Mouse (Mus musculus): Measurements from ENCODE around the gene Nek9.
A peak's percentile ranks its signal among the peaks of the same experiment; 100 is the strongest.
"Not testable (repeated sequence)": the region's sequence is repeated elsewhere in the genome, so short reads cannot be mapped to it uniquely, and the experiment has no call there.

Gene Nek9

GRCm38 (mm10) chr12:85290633-85291032 lies 48.5 kb downstream of the Nek9 start:
- no peak for DNase-seq (ENCODE audit: low spot score in 2 of 2)

GRCm38 (mm10) chr12:85289157-85290000 lies 49.8 kb downstream of the Nek9 start:
- peak in 1 of 2 experiments; percentile 26 for DNase-seq (ENCODE audit: low spot score in 2 of 2)

- DNase-seq (ENCODE audit: low spot score in 2 of 2), result peak; percentile 84
Observed at GRCm38 (mm10) chr12:85288486-85289156, 50.5 kb downstream of the Nek9 start, which contains the start of gene Zc2hc1c. Zc2hc1c (plus strand) TSS chr12:85288591.

GRCm38 (mm10) chr12:85287809-85288485 lies 51.2 kb downstream of the Nek9 start, which contains the start of gene Acyp1:
Acyp1 (minus strand) TSS chr12:85288438.
- DNase-seq (ENCODE audit: low spot score in 2 of 2), result no peak

- DNase-seq (ENCODE audit: low spot score in 2 of 2), result no peak
Observed at GRCm38 (mm10) chr12:85286941-85287340, 52.2 kb downstream of the Nek9 start.

GRCm38 (mm10) chr12:85284996-85285395 lies 54.2 kb downstream of the Nek9 start:
- DNase-seq (ENCODE audit: low spot score in 2 of 2), result no peak

GRCm38 (mm10) chr12:85284331-85284730 lies 54.8 kb downstream of the Nek9 start:
- no peak for DNase-seq (ENCODE audit: low spot score in 2 of 2)

- not testable (repeated sequence) for DNase-seq (ENCODE audit: low spot score in 2 of 2)
Observed at GRCm38 (mm10) chr12:85281756-85282155, 57.4 kb downstream of the Nek9 start.

GRCm38 (mm10) chr12:85280845-85281651 lies 58.1 kb downstream of the Nek9 start:
- DNase-seq (ENCODE audit: low spot score in 2 of 2), result no peak

GRCm38 (mm10) chr12:85280105-85280844 lies 58.9 kb downstream of the Nek9 start:
- peak; percentile 98 to 99 for DNase-seq (ENCODE audit: low spot score in 2 of 2)

GRCm38 (mm10) chr12:85279396-85280080 lies 59.6 kb downstream of the Nek9 start:
- DNase-seq (ENCODE audit: low spot score in 2 of 2), result peak; percentile 23 to 33

- no peak for DNase-seq (ENCODE audit: low spot score in 2 of 2)
Observed at GRCm38 (mm10) chr12:85278919-85279318, 60.2 kb downstream of the Nek9 start.

GRCm38 (mm10) chr12:85276273-85276672 lies 62.9 kb downstream of the Nek9 start:
- no peak for DNase-seq (ENCODE audit: low spot score in 2 of 2)

GRCm38 (mm10) chr12:85273508-85273907 lies 65.7 kb downstream of the Nek9 start:
- DNase-seq (ENCODE audit: low spot score in 2 of 2), result no peak

- no peak for DNase-seq (ENCODE audit: low spot score in 2 of 2)
Observed at GRCm38 (mm10) chr12:85271843-85272206, 67.3 kb downstream of the Nek9 start.

- DNase-seq (ENCODE audit: low spot score in 2 of 2), result no peak
Observed at GRCm38 (mm10) chr12:85271132-85271842, 67.9 kb downstream of the Nek9 start.

- peak; percentile 87 to 89 for DNase-seq (ENCODE audit: low spot score in 2 of 2)
Observed at GRCm38 (mm10) chr12:85270319-85270718, 68.8 kb downstream of the Nek9 start, which contains the start of gene Mlh3. Mlh3 (minus strand) TSS chr12:85270599.

- DNase-seq (ENCODE audit: low spot score in 2 of 2), result no peak
Observed at GRCm38 (mm10) chr12:85269821-85270220, 69.3 kb downstream of the Nek9 start.

- DNase-seq (ENCODE audit: low spot score in 2 of 2), result no peak
Observed at GRCm38 (mm10) chr12:85266248-85266647, 72.9 kb downstream of the Nek9 start.

Data from right cerebral cortex, adult 2 months (tissue).